Mouse (Mus musculus): ENCODE results near the gene Tbc1d10a.

- TF ChIP-seq POLR2A (IDR thresholded peaks at IDR 0.05; ENCODE audit: insufficient read depth, low read length) = no peak
- TF ChIP-seq CTCF (IDR thresholded peaks at IDR 0.05; ENCODE audit: low read depth, low read length) = no peak
These were observed 32.9 kb upstream of the Tbc1d10a start for GRCm38 (mm10) chr11:4153694-4154093.
